Mouse (Mus musculus) kidney, embryonic 16.5 days (tissue): ENCODE measurements at regions not wholly inside any gene's neighbourhood (a gene's known extent, or its start where the extent isn't known, plus 50 kb on each side); places are given as distances from the start of the nearest gene placed in this dataset.
A peak's percentile ranks its signal among the peaks of the same experiment; 100 is the strongest.

ENCODE experiments used
- ATAC-seq: fragments of 200-750 bp; cut with Nextera tagmentation; 2 replicates; pipeline ENCODE4 v1.8.0; 2017; ENCODE audit warnings: moderate TSS enrichment; ENCODE audit not compliant: low FRiP score, low TSS enrichment
- H3K27ac ChIP-seq: fragments of 300-500 bp; sonication (generic); 2 replicates; pipeline ENCODE4 v1.5.1; 2014; ENCODE audit warnings: low read length
- H3K27me3 ChIP-seq: fragments of 300-500 bp; sonication (generic); 2 replicates; pipeline ENCODE4 v1.6.1; 2014; ENCODE audit warnings: low read length, control low read depth, mixed read lengths; ENCODE audit not compliant: insufficient read depth
- H3K36me3 ChIP-seq: fragments of 300-500 bp; sonication (generic); 2 replicates; pipeline ENCODE4 v1.6.1; 2014; ENCODE audit warnings: low read length, control low read depth, mixed read lengths; ENCODE audit not compliant: insufficient read depth
- H3K4me1 ChIP-seq: fragments of 300-500 bp; sonication (generic); 2 replicates; pipeline ENCODE4 v1.6.1; 2014; ENCODE audit warnings: low read length, control low read depth, mixed read lengths; ENCODE audit not compliant: insufficient read depth
- H3K4me2 ChIP-seq: fragments of 300-500 bp; sonication (generic); replicated peaks from 2 replicates; pipeline ENCODE4 v1.6.1; 2014; ENCODE audit warnings: low read depth, low read length
- H3K4me3 ChIP-seq: fragments of 300-500 bp; sonication (generic); 2 replicates; pipeline ENCODE4 v1.5.1; 2014; ENCODE audit warnings: mild to moderate bottlenecking, low read length
- H3K9ac ChIP-seq: fragments of 300-500 bp; sonication (generic); replicated peaks from 2 replicates; pipeline ENCODE4 v1.6.1; 2014; ENCODE audit warnings: low read length
- H3K9me3 ChIP-seq: fragments of 300-500 bp; sonication (generic); 2 replicates; pipeline ENCODE4 v1.6.1; 2016; ENCODE audit warnings: low read length, control low read depth
- WGBS: fragments of 180-500 bp; shearing (Covaris S2); extraction: QIAGEN DNeasy Blood & Tissue Kit; methylation state at CpG from one replicate; pipeline ENCODE4 v1.1.7; 2014; 5-methylcytosine and 5-hydroxymethylcytosine counted together

DNA sequence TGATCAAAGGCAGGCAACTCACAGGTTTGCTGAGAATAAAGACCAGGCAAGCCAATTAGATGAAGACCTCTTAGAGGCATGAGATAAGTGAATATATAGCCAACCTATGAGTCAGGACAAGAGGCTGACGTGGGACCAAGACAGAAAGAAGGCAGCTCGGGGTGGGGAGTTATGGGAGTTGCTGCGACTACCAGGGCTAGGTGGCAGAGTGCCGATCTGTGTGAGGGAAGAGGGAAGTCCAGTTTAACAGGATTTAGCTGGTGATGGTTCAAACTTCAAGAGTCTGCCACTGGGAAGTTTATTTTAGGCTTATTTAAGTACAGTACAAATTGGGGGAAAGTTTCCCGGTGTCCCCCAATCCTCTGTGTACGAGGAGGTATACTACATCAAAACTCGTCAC lies 362.9 kb downstream of the Med13l start:
- ATAC-seq, result no peak

DNA sequence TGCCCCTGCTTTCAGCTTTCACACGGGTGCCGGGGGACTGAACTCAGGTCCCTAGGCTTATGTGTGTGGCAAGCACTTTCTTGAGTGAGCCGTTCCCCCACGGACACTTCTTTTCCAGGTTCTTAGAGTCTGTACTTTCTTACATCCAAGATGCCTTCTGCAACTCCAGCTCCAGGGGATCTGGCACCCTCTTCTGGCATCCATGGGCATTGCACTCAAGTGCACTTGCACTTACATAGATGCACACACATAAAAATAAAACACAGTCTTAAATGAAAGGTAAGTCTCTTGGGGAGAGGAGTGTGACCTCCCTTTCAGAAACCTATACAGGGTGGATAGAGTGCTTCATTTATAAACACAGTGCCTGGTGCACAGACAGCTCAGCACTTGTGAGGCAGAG lies 368.6 kb downstream of the Med13l start:
- 95% methylated on average over 4 of the region's 4 CpGs for WGBS
- Histone ChIP-seq H3K4me3 (no peak overlapping the region), H3K27ac (no peak overlapping the region), H3K27me3 (peaks cover 20% of the 10 kb centered on the region; the same call in 1 of the 2 replicates), H3K9me3 (0 out of 2 replicates have a peak, but pooled peaks cover 5% of the 10 kb centered on the region), H3K9ac (no peak overlapping the region), H3K4me2 (no peak overlapping the region), H3K4me1 (peaks cover 8% of the 10 kb centered on the region; the same call in 1 of the 2 replicates), H3K36me3 (no peaks in the 10 kb centered on the region)
- no peak for ATAC-seq

More for the DNA sequence above, 362.9 kb downstream of the Med13l start:
- H3K4me1 ChIP-seq, result no peaks in the 10 kb centered on the region
- H3K9ac ChIP-seq, result no peak overlapping the region
- H3K27me3 ChIP-seq, result peaks cover 11% of the 10 kb centered on the region
- H3K4me3 ChIP-seq, result no peak overlapping the region
- H3K9me3 ChIP-seq, result no peaks in the 10 kb centered on the region
- no peak overlapping the region for H3K4me2 ChIP-seq
- WGBS, result 84% methylated on average over 7 of the region's 7 CpGs
- H3K36me3 ChIP-seq, result no peaks in the 10 kb centered on the region
- H3K27ac ChIP-seq, result no peak overlapping the region

DNA sequence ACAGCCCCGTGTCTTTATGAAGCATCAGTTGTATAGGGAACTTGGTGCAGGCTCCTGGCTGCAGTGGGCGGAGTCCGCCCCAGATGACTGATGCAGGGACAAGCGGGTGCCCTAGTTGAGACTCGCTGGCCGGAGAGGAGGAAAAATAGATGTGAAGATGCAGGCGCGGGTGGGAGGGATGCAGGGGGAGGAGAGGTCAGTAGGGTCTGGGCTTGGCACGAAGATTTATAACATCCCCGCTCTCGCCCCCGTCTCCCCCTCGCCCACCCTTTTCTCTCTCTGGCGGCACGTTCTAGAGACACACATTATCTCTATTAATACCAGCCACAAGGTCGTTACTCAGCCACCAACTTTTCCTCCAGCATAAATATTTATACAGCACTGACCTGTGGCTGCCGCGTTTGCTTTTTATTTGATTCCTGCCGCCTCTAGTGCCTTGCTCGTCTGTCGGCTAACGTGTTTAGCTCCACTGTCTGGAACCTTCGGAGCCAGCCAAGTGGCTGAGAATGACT lies 369.6 kb downstream of the Med13l start:
- no peak overlapping the region for H3K9ac ChIP-seq
- 0 out of 2 replicates have a peak, but pooled peaks cover 5% of the 10 kb centered on the region for H3K9me3 ChIP-seq
- 2% methylated on average over 23 of the region's 23 CpGs for WGBS
- H3K27ac ChIP-seq, result no peak overlapping the region
- no peaks in the 10 kb centered on the region for H3K36me3 ChIP-seq
- H3K4me1 ChIP-seq, result peaks cover 8% of the 10 kb centered on the region; the same call in 1 of the 2 replicates
- H3K27me3 ChIP-seq, result peaks cover 20% of the 10 kb centered on the region; the same call in 1 of the 2 replicates
- H3K4me2 ChIP-seq, result peak overlapping the region; percentile 48
- peak overlapping the region; percentile 27 for H3K4me3 ChIP-seq
- ATAC-seq, result peak; percentile 60

DNA sequence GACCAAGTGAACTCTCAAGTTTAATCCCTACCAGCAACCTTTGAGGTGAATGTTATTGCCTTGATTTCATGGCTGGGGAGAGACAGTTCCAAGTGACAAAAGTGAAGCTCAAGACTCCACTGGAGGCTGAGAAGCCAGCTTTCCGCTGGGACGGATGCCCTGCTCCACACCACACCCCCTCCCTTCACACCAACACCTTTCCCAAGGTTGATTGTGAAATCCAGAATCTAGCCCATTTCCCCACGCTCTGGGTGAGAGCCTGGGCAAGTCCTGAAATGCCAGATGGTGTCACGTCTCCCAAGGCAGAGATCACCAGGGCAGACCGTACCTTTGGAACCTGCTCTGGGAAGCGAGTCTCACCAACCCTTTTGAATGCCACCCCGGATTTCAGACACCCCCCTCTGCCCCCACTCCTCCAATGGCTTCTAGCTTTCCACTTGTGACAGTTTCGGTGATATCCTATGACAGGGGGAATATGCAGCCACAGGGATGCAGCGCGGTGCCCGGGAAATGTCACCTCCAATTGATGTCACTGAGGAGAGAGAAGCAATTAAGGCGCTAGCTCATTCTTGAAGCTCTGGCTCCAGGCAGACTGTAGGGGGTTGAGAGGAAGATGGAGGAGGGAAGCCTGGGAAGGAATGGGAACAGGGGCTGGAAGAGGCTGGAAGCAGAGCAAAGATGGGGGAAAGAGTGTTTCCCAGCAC lies 379.0 kb downstream of the Med13l start:
- Histone ChIP-seq H3K27ac (no peak overlapping the region), H3K36me3 (no peaks in the 10 kb centered on the region), H3K4me1 (no peaks in the 10 kb centered on the region), H3K27me3 (0 out of 2 replicates have a peak, but pooled peaks cover 2% of the 10 kb centered on the region), H3K9me3 (no peaks in the 10 kb centered on the region), H3K4me3 (no peak overlapping the region), H3K9ac (no peak overlapping the region), H3K4me2 (no peak overlapping the region)
- WGBS, result 84% methylated on average over 12 of the region's 12 CpGs
- no peak for ATAC-seq

DNA sequence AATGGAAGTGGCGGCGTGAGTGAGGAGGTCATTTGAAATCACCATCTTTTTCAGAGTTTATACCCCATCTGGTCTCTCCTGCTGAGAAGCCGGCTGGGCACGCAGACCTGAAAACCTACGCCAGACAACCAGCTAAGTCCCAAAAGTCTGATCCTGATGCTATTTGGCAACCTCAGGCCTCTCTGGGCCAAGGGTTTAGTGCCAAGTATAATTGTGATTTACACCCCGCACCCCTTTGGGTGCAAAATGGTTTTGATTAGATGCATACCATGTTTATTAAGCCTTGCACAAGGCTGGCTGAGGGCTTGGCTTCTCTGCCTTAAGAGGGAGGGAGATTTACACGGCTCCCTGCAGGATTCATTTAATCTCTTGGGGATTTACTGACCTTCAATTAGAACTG lies 383.8 kb downstream of the Med13l start:
- Histone ChIP-seq H3K36me3 (no peaks in the 10 kb centered on the region), H3K4me2 (no peak overlapping the region), H3K27ac (no peak overlapping the region), H3K27me3 (no peaks in the 10 kb centered on the region), H3K9me3 (no peaks in the 10 kb centered on the region), H3K4me1 (no peaks in the 10 kb centered on the region), H3K4me3 (no peak overlapping the region), H3K9ac (no peak overlapping the region)
- no peak for ATAC-seq
- 47% methylated on average over 7 of the region's 7 CpGs for WGBS

DNA sequence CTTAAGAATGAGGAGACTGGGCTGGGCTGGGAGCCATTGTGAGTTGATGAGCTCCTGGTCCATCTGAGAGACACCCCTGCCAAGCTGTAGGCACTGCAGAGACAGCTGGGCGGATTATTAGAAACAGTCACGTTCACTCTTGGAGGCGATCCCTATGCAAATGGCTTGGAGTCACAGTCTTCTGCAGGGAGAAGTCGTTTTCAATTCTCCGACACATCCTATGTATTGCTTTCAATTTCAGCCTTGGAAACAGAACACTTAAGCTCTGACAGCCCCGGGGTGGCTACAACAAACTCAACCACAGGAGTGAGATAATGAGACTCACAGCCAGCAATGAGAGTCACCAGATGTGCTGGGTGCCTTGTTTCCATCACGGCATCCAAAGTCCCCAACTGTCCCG lies 385.6 kb downstream of the Med13l start:
- H3K27ac ChIP-seq, result no peak overlapping the region
- H3K4me2 ChIP-seq, result no peak overlapping the region
- ATAC-seq, result no peak
- H3K9me3 ChIP-seq, result no peaks in the 10 kb centered on the region
- 54% methylated on average over 8 of the region's 8 CpGs for WGBS
- no peaks in the 10 kb centered on the region for H3K4me1 ChIP-seq
- no peak overlapping the region for H3K9ac ChIP-seq
- H3K36me3 ChIP-seq, result no peaks in the 10 kb centered on the region
- H3K4me3 ChIP-seq, result no peak overlapping the region
- H3K27me3 ChIP-seq, result no peaks in the 10 kb centered on the region

DNA sequence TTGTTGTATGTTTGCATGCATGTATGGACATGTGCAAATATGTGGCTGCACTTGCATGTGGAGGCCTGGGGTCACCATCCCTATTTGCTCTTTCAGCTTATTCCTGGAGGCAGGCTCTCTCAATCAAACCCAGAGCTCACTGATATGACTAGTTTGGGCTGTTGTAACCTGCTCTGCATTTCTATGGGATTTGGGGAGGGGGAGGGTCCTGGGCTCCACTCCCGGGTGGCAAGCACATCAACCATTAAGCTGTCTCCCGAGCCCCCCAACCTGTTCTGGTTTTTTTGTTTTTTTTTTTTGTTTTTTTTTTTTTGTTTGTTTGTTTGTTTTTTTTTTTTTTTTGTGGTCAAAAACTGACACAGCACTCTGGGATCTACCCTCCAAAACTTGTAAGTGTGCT lies 386.5 kb downstream of the Med13l start:
- no peaks in the 10 kb centered on the region for H3K4me1 ChIP-seq
- no peak overlapping the region for H3K9ac ChIP-seq
- H3K27ac ChIP-seq, result no peak overlapping the region
- H3K9me3 ChIP-seq, result no peaks in the 10 kb centered on the region
- no peak overlapping the region for H3K4me2 ChIP-seq
- WGBS, result 34% methylated on average over 2 of the region's 2 CpGs
- no peak overlapping the region for H3K4me3 ChIP-seq
- H3K36me3 ChIP-seq, result no peaks in the 10 kb centered on the region
- no peaks in the 10 kb centered on the region for H3K27me3 ChIP-seq
- no peak for ATAC-seq

DNA sequence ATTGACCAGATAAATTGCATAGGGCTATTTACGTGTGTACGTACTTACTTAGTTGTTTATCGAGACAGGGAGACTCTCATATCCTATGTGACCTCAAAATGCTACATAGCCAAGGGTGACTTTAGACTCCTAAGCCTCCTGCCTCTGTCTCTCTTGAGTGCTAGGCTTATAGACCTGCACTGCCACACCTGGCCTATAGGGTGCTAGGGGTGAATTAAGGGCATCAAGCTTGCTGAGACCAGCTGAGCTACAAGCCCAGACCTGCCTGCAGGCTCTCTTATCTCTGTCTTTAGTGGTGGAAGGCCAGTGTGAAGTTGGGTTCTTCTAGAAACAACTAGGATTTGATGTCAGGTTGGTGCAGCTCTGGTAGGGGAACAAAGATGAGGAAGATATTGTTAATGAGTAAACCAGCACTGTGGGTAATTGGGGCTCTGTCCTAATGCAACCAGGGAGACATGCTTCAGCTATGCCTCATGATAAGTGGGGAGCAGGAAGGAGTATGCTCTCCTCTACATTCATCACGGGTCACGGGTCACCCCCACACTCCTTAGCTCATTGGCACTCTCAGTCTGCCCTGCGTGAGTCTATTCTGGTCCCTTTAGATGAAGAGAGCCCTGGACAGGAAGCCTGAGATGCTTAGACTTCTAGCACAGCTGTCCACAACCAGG lies 387.8 kb downstream of the Med13l start:
- no peak for ATAC-seq
- Histone ChIP-seq H3K4me1 (no peaks in the 10 kb centered on the region), H3K9me3 (no peaks in the 10 kb centered on the region), H3K36me3 (no peaks in the 10 kb centered on the region), H3K4me2 (no peak overlapping the region), H3K4me3 (no peak overlapping the region), H3K9ac (no peak overlapping the region), H3K27me3 (no peaks in the 10 kb centered on the region), H3K27ac (0 out of 2 replicates have a peak overlapping the region, but pooled peaks have one; percentile 20)
- 83% methylated on average over 6 of the region's 6 CpGs for WGBS

DNA sequence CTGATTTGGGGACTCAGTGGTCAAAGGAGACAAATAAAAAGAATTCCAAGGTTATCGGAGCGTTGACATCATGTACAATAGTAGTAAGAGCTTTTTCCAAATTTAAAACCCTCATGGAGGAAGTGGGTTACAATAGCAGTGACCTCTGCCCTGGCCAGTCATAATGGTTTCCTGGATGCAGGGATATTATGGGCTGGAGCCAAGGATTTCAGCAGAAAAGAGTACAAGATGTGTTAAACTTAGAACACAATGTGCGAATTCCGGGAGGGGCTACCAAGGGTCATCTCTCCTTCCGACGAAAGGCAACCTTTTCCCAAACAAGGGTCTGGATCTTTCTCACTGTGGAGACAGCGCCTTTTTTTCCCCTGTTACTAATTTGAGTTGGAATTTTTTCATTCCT lies 390.6 kb downstream of the Med13l start:
- H3K27ac ChIP-seq, result no peak overlapping the region
- no peaks in the 10 kb centered on the region for H3K36me3 ChIP-seq
- H3K27me3 ChIP-seq, result no peaks in the 10 kb centered on the region
- 52% methylated on average over 7 of the region's 7 CpGs for WGBS
- no peak overlapping the region for H3K4me2 ChIP-seq
- H3K9me3 ChIP-seq, result no peaks in the 10 kb centered on the region
- H3K9ac ChIP-seq, result no peak overlapping the region
- H3K4me3 ChIP-seq, result no peak overlapping the region
- 0 out of 2 replicates have a peak, but pooled peaks have one; percentile 57 for ATAC-seq
- no peaks in the 10 kb centered on the region for H3K4me1 ChIP-seq
